Mouse (Mus musculus) testis, adult 2 months (tissue): ENCODE data around the gene Chpf. TPM values are rescaled to one million over a fixed set of nuclear protein-coding genes. Genes with fewer than 3 reads are reported as not detected.

ENCODE experiments used
- H3K27ac ChIP-seq: fragments of 200-500 bp; 2 replicates; pipeline ENCODE4 v1.5.1; 2012; ENCODE audit warnings: low read depth, low read length; ENCODE audit not compliant: control insufficient read depth, insufficient read depth
- H3K27me3 ChIP-seq: fragments of 200-500 bp; 2 replicates; pipeline ENCODE4 v1.6.1; 2012; ENCODE audit warnings: mild to moderate bottlenecking, low read length, moderate library complexity; ENCODE audit not compliant: control insufficient read depth, insufficient read depth
- H3K36me3 ChIP-seq: fragments of 200-500 bp; 2 replicates; pipeline ENCODE4 v1.6.1; 2012; ENCODE audit warnings: mild to moderate bottlenecking, low read length; ENCODE audit not compliant: control insufficient read depth, insufficient read depth
- H3K4me1 ChIP-seq: fragments of 200-500 bp; 2 replicates; pipeline ENCODE4 v1.6.1; 2012; ENCODE audit warnings: low read length; ENCODE audit not compliant: control insufficient read depth, insufficient read depth
- H3K4me3 ChIP-seq: fragments of 200-500 bp; 2 replicates; pipeline ENCODE4 v1.5.1; 2012; ENCODE audit warnings: low read depth, mild to moderate bottlenecking, low read length, moderate library complexity, mixed read lengths; ENCODE audit not compliant: control insufficient read depth
- CTCF ChIP-seq: fragments of 200-500 bp; IDR thresholded peaks from 2 replicates; pipeline ENCODE4 v1.5.1; 2012; ENCODE audit warnings: low read depth, mild to moderate bottlenecking, inconsistent platforms, low read length, moderate library complexity; ENCODE audit not compliant: control insufficient read depth, insufficient read depth, insufficient replicate concordance
- POLR2A ChIP-seq: fragments of 200-500 bp; IDR thresholded peaks from 2 replicates; pipeline ENCODE4 v1.6.1; 2012; ENCODE audit warnings: low read depth, mild to moderate bottlenecking, inconsistent platforms, low read length, moderate library complexity; ENCODE audit not compliant: control insufficient read depth
- polyA plus RNA-seq: library from polyadenylated mRNA; depleted of rRNA; stranded (reverse); fragments of >200 nt; gene quantifications from 2 replicates; pipeline ENCODE4 v1.2.3, GENCODE M21; 2012

Chpf gene
- polyA plus RNA-seq, 1 experiment: 39.5 TPM

- Histone ChIP-seq H3K36me3 (no peaks in the 10 kb centered on the region), H3K27ac (no peak overlapping the region), H3K27me3 (no peaks in the 10 kb centered on the region), H3K4me3 (peak overlapping the region; percentile 79), H3K4me1 (peaks cover 23% of the 10 kb centered on the region)
- TF ChIP-seq POLR2A (no peak), CTCF (no peak)
Observed at GRCm38 (mm10) chr1:75479635-75479989, 505 bp upstream of the Chpf start.

- TF ChIP-seq POLR2A (no peak), CTCF (no peak)
- Histone ChIP-seq H3K27me3 (no peaks in the 10 kb centered on the region), H3K27ac (peak overlapping the region; percentile 26), H3K4me3 (peak overlapping the region; percentile 79), H3K4me1 (peaks cover 23% of the 10 kb centered on the region), H3K36me3 (no peaks in the 10 kb centered on the region)
Observed at GRCm38 (mm10) chr1:75478497-75478896, 610 bp downstream of the Chpf start.

- H3K36me3 ChIP-seq: no peaks in the 10 kb centered on the region
- H3K4me1 ChIP-seq: peaks cover 23% of the 10 kb centered on the region
- H3K27ac ChIP-seq: no peak overlapping the region
- no peaks in the 10 kb centered on the region for H3K27me3 ChIP-seq
- TF ChIP-seq POLR2A: no peak
- no peak for TF ChIP-seq CTCF
- peak overlapping the region; percentile 82; the same call in 1 of the 2 replicates for H3K4me3 ChIP-seq
Observed at GRCm38 (mm10) chr1:75477966-75478290, 1.2 kb downstream of the Chpf start.

GRCm38 (mm10) chr1:75477264-75477965 lies 1.7 kb downstream of the Chpf start:
- H3K36me3 ChIP-seq: no peaks in the 10 kb centered on the region
- H3K4me1 ChIP-seq: peaks cover 23% of the 10 kb centered on the region
- no peak overlapping the region for H3K27ac ChIP-seq
- H3K4me3 ChIP-seq: peak overlapping the region; percentile 82
- H3K27me3 ChIP-seq: no peaks in the 10 kb centered on the region
- TF ChIP-seq CTCF (peak; percentile 74), POLR2A (0 out of 2 replicates have a peak, but pooled peaks have one; percentile 17)

GRCm38 (mm10) chr1:75476441-75476840 lies 2.7 kb downstream of the Chpf start:
- no peak overlapping the region for H3K4me3 ChIP-seq
- H3K4me1 ChIP-seq: peaks cover 23% of the 10 kb centered on the region
- H3K27ac ChIP-seq: no peak overlapping the region
- H3K36me3 ChIP-seq: no peaks in the 10 kb centered on the region
- no peaks in the 10 kb centered on the region for H3K27me3 ChIP-seq
- TF ChIP-seq POLR2A: no peak
- no peak for TF ChIP-seq CTCF

- Histone ChIP-seq H3K4me3 (no peak overlapping the region), H3K27ac (peak overlapping the region; percentile 19; the same call in 1 of the 2 replicates), H3K4me1 (no peaks in the 10 kb centered on the region), H3K36me3 (no peaks in the 10 kb centered on the region), H3K27me3 (no peaks in the 10 kb centered on the region)
- TF ChIP-seq CTCF (no peak), POLR2A (no peak)
Observed at GRCm38 (mm10) chr1:75469287-75469825, 9.8 kb downstream of the Chpf start.

GRCm38 (mm10) chr1:75467215-75467927 lies 11.7 kb downstream of the Chpf start:
- Histone ChIP-seq H3K27ac (peak overlapping the region; percentile 71), H3K27me3 (no peaks in the 10 kb centered on the region), H3K36me3 (no peaks in the 10 kb centered on the region), H3K4me1 (no peaks in the 10 kb centered on the region), H3K4me3 (no peak overlapping the region)
- TF ChIP-seq CTCF (peak; percentile 68), POLR2A (no peak)
